Mouse (Mus musculus) lung, postnatal 0 days (tissue): ENCODE measurements at regions not wholly inside any gene's neighbourhood (a gene's known extent, or its start where the extent isn't known, plus 50 kb on each side); places are given as distances from the start of the nearest gene placed in this dataset.
"Not testable (repeated sequence)": the region's sequence is repeated elsewhere in the genome, so short reads cannot be mapped to it uniquely, and the experiment has no call there.

Source experiments
- ATAC-seq: fragments of 200-750 bp; cut with Nextera tagmentation; 2 replicates; pipeline ENCODE4 v1.8.0; 2017; ENCODE audit warnings: moderate library complexity
- DNase-seq: peaks from one replicate; pipeline ENCODE4 v3.0.0-alpha.2; 2016; ENCODE audit warnings: low spot score
- H3K27ac ChIP-seq: fragments of 300-500 bp; sonication (generic); 2 replicates; pipeline ENCODE4 v1.5.1; 2014; ENCODE audit warnings: antibody characterized with exemption, mild to moderate bottlenecking, low read length, mixed read lengths
- H3K27me3 ChIP-seq: fragments of 300-500 bp; sonication (generic); replicated peaks from 2 replicates; pipeline ENCODE4 v1.6.1; 2014; ENCODE audit warnings: low read length, mixed read lengths; ENCODE audit not compliant: insufficient read depth
- H3K36me3 ChIP-seq: fragments of 300-500 bp; sonication (generic); 2 replicates; pipeline ENCODE4 v1.6.1; 2014; ENCODE audit warnings: low read length, mixed read lengths; ENCODE audit not compliant: insufficient read depth
- H3K4me1 ChIP-seq: fragments of 300-500 bp; sonication (generic); 2 replicates; pipeline ENCODE4 v1.6.1; 2014; ENCODE audit warnings: antibody characterized with exemption, low read depth, low read length, mixed read lengths; ENCODE audit not compliant: insufficient read depth
- H3K4me2 ChIP-seq: fragments of 300-500 bp; sonication (generic); replicated peaks from 2 replicates; pipeline ENCODE4 v1.6.1; 2014; ENCODE audit warnings: low read depth, mild to moderate bottlenecking, low read length, moderate library complexity, mixed read lengths
- H3K4me3 ChIP-seq: fragments of 300-500 bp; sonication (generic); 2 replicates; pipeline ENCODE4 v1.5.1; 2014; ENCODE audit warnings: low read depth, low read length
- H3K9ac ChIP-seq: fragments of 300-500 bp; sonication (generic); replicated peaks from 2 replicates; pipeline ENCODE4 v1.6.1; 2014; ENCODE audit warnings: low read depth, mild to moderate bottlenecking
- H3K9me3 ChIP-seq: fragments of 300-500 bp; sonication (generic); 2 replicates; pipeline ENCODE4 v1.6.1; 2016; ENCODE audit warnings: low read length, mixed read lengths
- CTCF ChIP-seq: IDR thresholded peaks from 2 replicates; pipeline ENCODE4 v1.5.1; 2016; ENCODE audit warnings: antibody characterized with exemption, mild to moderate bottlenecking
- EP300 ChIP-seq: IDR thresholded peaks from 2 replicates; pipeline ENCODE4 v1.6.1; 2016; ENCODE audit warnings: antibody characterized with exemption, mild to moderate bottlenecking, control low read depth
- WGBS: fragments of 180-500 bp; shearing (Covaris S2); extraction: QIAGEN DNeasy Blood & Tissue Kit; methylation state at CpG from one replicate; pipeline ENCODE4 v1.1.7; 2014; 5-methylcytosine and 5-hydroxymethylcytosine counted together

DNA sequence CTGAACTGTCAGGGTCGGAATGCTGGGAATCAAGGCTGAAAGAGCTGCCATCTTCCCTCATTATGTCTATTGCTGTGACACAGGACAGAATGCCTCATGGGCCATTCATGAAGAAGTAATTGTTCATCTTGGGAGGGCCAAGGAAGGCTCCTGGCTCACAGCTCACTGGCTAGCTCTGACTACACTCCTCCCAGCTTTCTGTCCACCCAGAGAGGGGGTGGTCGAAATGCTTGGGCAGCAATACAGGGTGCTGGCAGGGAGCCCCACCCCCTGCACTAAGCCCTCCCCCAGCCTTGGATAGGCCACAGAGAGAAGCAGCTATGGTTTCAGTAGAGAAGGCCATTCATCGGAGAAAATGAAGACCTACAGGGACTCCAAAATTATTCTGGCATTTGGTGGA lies 192.2 kb upstream of the Prok2 start:
- H3K36me3 ChIP-seq = no peaks in the 10 kb centered on the region
- H3K27ac ChIP-seq = no peak overlapping the region
- 76% methylated on average over 3 of the region's 3 CpGs for WGBS
- 0 out of 2 replicates have a peak, but pooled peaks cover 3% of the 10 kb centered on the region for H3K4me1 ChIP-seq
- H3K27me3 ChIP-seq = no peaks in the 10 kb centered on the region
- no peak for DNase-seq
- H3K9ac ChIP-seq = no peak overlapping the region
- H3K4me2 ChIP-seq = no peak overlapping the region
- TF ChIP-seq CTCF (no peak), EP300 (no peak)
- no peak for ATAC-seq
- no peaks in the 10 kb centered on the region for H3K9me3 ChIP-seq
- H3K4me3 ChIP-seq = no peak overlapping the region

DNA sequence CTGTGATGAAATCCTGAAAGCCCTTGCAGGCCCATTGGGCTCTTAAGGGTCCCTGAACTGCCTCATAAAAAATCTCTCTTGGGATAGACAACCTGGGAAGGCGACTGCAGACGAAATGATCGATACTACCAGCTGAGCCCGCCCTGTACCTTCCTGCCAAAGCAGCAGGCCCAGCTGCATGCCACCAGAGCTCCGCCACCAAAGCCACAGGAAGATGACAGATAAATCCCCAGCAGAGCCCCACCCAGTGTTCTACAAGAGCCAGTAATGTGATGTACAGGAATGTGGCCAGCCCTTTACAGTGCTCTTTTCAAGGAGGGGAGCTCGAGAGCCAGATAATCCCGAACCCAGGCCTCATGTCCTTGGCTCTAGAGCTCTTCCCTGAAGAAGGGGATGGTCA lies 183.7 kb upstream of the Prok2 start:
- Histone ChIP-seq H3K36me3 (no peaks in the 10 kb centered on the region), H3K4me3 (no peak overlapping the region), H3K4me2 (no peak overlapping the region), H3K4me1 (peaks cover 6% of the 10 kb centered on the region; the same call in 1 of the 2 replicates), H3K9ac (no peak overlapping the region), H3K9me3 (no peaks in the 10 kb centered on the region), H3K27ac (no peak overlapping the region), H3K27me3 (no peaks in the 10 kb centered on the region)
- peak; percentile 3; the same call in 1 of the 2 replicates for TF ChIP-seq CTCF
- TF ChIP-seq EP300 = no peak
- 50% methylated on average over 7 of the region's 7 CpGs for WGBS
- DNase-seq (peak; percentile 46), ATAC-seq (peak; percentile 41; the same call in 1 of the 2 replicates)

DNA sequence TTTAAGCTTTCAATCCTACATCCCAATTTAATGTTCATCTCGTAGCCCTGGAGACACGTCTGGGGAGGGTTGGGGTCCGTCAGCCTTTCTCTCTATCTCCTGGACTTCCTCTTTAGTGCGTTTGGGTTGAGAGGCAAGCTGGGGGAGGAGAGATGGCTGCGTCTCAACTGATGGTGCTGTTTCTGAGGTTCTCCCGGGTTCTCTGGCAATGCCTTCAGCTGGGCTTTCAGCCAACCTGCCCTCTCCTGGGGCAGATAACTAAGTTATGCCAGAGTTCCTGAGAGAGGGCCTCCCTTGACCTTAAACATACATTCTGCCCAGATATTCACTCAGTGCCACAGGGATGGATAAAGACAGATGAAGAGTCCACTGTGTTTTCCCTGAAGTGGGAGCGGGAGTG lies 183.3 kb upstream of the Prok2 start:
- Histone ChIP-seq H3K4me2 (no peak overlapping the region), H3K27ac (no peak overlapping the region), H3K9me3 (no peaks in the 10 kb centered on the region), H3K4me3 (no peak overlapping the region), H3K36me3 (no peaks in the 10 kb centered on the region), H3K4me1 (peaks cover 3% of the 10 kb centered on the region; the same call in 1 of the 2 replicates), H3K27me3 (no peaks in the 10 kb centered on the region), H3K9ac (no peak overlapping the region)
- ATAC-seq (0 out of 2 replicates have a peak, but pooled peaks have one; percentile 10), DNase-seq (no peak)
- TF ChIP-seq CTCF = no peak
- no peak for TF ChIP-seq EP300
- 34% methylated on average over 7 of the region's 7 CpGs for WGBS

GRCm38 (mm10) chr6:99908066-99908465 lies 181.9 kb upstream of the Prok2 start:
- DNase-seq (no peak), ATAC-seq (no peak)
- Histone ChIP-seq H3K4me1 (peaks cover 3% of the 10 kb centered on the region; the same call in 1 of the 2 replicates), H3K9ac (no peak overlapping the region), H3K4me2 (no peak overlapping the region), H3K4me3 (no peak overlapping the region), H3K27me3 (no peaks in the 10 kb centered on the region), H3K27ac (no peak overlapping the region), H3K36me3 (no peaks in the 10 kb centered on the region), H3K9me3 (no peaks in the 10 kb centered on the region)
- 91% methylated on average over 3 of the region's 3 CpGs for WGBS
- TF ChIP-seq CTCF = no peak
- TF ChIP-seq EP300 = no peak

GRCm38 (mm10) chr6:99905194-99905593 lies 179.0 kb upstream of the Prok2 start:
- Histone ChIP-seq H3K27me3 (no peaks in the 10 kb centered on the region), H3K4me3 (no peak overlapping the region), H3K36me3 (no peaks in the 10 kb centered on the region), H3K4me2 (no peak overlapping the region), H3K4me1 (peaks cover 3% of the 10 kb centered on the region; the same call in 1 of the 2 replicates), H3K9me3 (no peaks in the 10 kb centered on the region), H3K9ac (no peak overlapping the region), H3K27ac (no peak overlapping the region)
- TF ChIP-seq CTCF = no peak
- no peak for TF ChIP-seq EP300
- WGBS = 59% methylated on average over 5 of the region's 5 CpGs
- ATAC-seq (no peak; the same call in 1 of the 2 replicates), DNase-seq (no peak)

DNA sequence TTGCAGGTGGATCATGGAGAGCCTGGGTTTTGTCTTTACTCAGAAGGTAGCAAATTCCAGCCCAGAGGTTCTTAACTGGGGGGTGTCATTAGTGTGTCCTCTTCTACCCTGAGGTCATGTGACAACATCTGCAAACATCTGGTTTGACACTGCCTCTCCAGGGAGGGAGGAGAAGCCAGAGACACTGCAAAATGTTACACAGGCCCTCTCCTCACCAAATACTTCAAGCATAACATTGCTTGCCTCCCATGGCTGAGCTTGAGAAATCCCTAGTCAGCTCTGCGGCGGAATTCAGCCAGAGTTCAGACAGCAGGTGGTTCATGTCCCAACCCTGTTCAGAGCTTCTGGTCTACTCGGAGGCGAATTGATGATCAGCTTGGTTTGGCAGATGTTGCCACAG lies 178.4 kb upstream of the Prok2 start:
- Histone ChIP-seq H3K27me3 (no peaks in the 10 kb centered on the region), H3K9ac (no peak overlapping the region), H3K36me3 (no peaks in the 10 kb centered on the region), H3K4me3 (no peak overlapping the region), H3K27ac (no peak overlapping the region), H3K4me2 (no peak overlapping the region), H3K4me1 (0 out of 2 replicates have a peak, but pooled peaks cover 2% of the 10 kb centered on the region), H3K9me3 (no peaks in the 10 kb centered on the region)
- peak; percentile 31; the same call in 1 of the 2 replicates for TF ChIP-seq EP300
- TF ChIP-seq CTCF = no peak
- peak; percentile 73 for ATAC-seq
- peak; percentile 77 for DNase-seq
- 58% methylated on average over 4 of the region's 4 CpGs for WGBS

DNA sequence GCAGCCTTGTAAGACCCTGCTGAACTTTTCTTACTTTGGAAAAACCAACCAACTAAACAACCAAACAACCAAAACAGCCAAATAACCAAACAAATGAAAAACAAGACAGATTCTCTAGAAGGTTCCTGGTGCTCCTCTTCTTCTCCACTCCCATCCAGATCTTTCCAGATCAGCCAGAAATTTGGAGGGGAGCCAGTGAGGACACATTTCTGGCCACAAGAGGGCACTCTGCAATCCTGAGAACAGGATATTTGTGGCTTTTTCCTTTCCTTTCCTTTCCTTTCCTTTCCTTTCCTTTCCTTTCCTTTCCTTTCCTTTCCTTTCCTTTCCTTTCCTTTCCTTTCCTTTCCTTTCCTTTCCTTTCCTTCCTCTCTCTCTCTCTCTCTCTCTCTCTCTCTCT lies 177.9 kb upstream of the Prok2 start:
- H3K9me3 ChIP-seq, ATAC-seq, H3K4me1 ChIP-seq, H3K9ac ChIP-seq, H3K27ac ChIP-seq, H3K36me3 ChIP-seq, H3K4me2 ChIP-seq, H3K4me3 ChIP-seq, H3K27me3 ChIP-seq: not testable (repeated sequence)
- peak; percentile 83 for TF ChIP-seq CTCF
- peak; percentile 81 for DNase-seq
